Mouse (Mus musculus) spleen, adult 2 months (tissue): ENCODE measurements around the gene Gm20422. TPM values are rescaled to one million over a fixed set of nuclear protein-coding genes. Genes with fewer than 3 reads are reported as not detected.
A peak's percentile ranks its signal among the peaks of the same experiment; 100 is the strongest.

ENCODE experiments used
- DNase-seq, 2 experiments: peaks; one replicate each; pipeline versions ENCODE4 v3.0.0 to v3.0.0-alpha.2; 2012 to 2021; ENCODE audit warnings: low spot score in 2 of 2, low read depth in 1 of 2
- H3K27ac ChIP-seq: fragments of 200-500 bp; 2 replicates; pipeline ENCODE4 v1.5.1; 2012; ENCODE audit warnings: low read length, inconsistent platforms; ENCODE audit not compliant: insufficient read depth
- H3K27me3 ChIP-seq: fragments of 200-500 bp; 2 replicates; pipeline ENCODE4 v1.6.1; 2012; ENCODE audit warnings: mild to moderate bottlenecking, moderate library complexity, low read length, inconsistent platforms; ENCODE audit not compliant: control insufficient read depth, insufficient read depth
- H3K36me3 ChIP-seq: fragments of 200-500 bp; 2 replicates; pipeline ENCODE4 v1.6.1; 2012; ENCODE audit warnings: mild to moderate bottlenecking, low read length, inconsistent platforms; ENCODE audit not compliant: control insufficient read depth, insufficient read depth
- H3K4me1 ChIP-seq: fragments of 200-500 bp; 2 replicates; pipeline ENCODE4 v1.6.1; 2011; ENCODE audit warnings: inconsistent platforms; ENCODE audit not compliant: control insufficient read depth, insufficient read depth, insufficient read length
- H3K4me3 ChIP-seq: fragments of 200-500 bp; 2 replicates; pipeline ENCODE4 v1.5.1; 2011; ENCODE audit warnings: mild to moderate bottlenecking, inconsistent platforms; ENCODE audit not compliant: insufficient read depth, insufficient read length; ENCODE audit errors: extremely low read depth
- CTCF ChIP-seq: fragments of 200-500 bp; IDR thresholded peaks from 2 replicates; pipeline ENCODE4 v1.5.1; 2011; ENCODE audit warnings: mild to moderate bottlenecking, inconsistent platforms; ENCODE audit not compliant: insufficient read depth, insufficient read length, insufficient replicate concordance; ENCODE audit errors: extremely low read depth
- POLR2A ChIP-seq: fragments of 200-500 bp; IDR thresholded peaks from 2 replicates; pipeline ENCODE4 v1.6.1; 2011; ENCODE audit warnings: low read depth, low read length, inconsistent platforms
- WGBS: fragments of 180-500 bp; shearing (Covaris S2); methylation state at CpG from one replicate; pipeline ENCODE4 v1.1.7; 2018; 5-methylcytosine and 5-hydroxymethylcytosine counted together
- polyA plus RNA-seq: library from polyadenylated mRNA; depleted of rRNA; stranded (reverse); fragments of >200 nt; gene quantifications from 2 replicates; pipeline ENCODE4 v1.2.3, GENCODE M21; 2012

The Gm20422 gene
- polyA plus RNA-seq, 1 experiment = 0.32 TPM

DNA sequence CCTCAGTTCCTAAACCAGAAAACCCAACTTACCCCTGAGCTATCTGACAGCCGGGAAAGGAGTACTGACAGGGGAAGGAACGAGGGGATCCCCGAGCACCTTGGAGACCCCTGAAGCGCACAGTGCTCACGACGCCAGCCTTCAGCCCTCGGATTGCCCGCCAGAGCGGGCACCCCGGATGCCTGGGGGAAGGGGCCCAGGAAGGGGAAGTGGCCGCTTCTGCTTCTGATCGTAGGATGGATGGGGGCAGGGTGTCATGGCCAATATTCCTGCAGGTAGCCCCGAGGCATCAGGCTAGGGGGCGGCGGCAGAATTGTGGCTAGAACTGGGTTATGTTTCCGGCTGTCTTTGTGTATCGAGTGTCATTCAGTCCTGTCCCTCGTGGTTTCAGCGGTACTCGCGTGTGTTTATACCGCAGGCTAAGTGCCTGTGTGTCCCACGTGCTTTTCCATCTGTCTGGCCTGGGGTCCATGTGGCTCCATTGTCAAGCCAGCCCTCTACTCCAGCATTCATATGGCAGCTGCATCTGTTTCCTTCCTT, 34.2 kb upstream of the Gm20422 start:
- H3K27ac ChIP-seq = peak overlapping the region; percentile 76

GRCm38 (mm10) chr8:69808094-69808863, 33.6 kb upstream of the Gm20422 start, which contains the start of gene Gmip:
Gene Gmip (plus strand): TSS chr8:69808679.
- TF ChIP-seq CTCF (no peak), POLR2A (peak; percentile 87)
- DNase-seq = peak; percentile 67 to 93
- H3K27ac ChIP-seq = peak within 1 kb of the TSS; percentile 76
- no peaks in the 10 kb centered on the region for H3K4me1 ChIP-seq
- 7% methylated on average over 25 of the region's 28 CpGs for WGBS
- H3K36me3 ChIP-seq = peaks cover 46% of the 10 kb centered on the region
- H3K4me3 ChIP-seq = peak within 1 kb of the TSS; percentile 62
- H3K27me3 ChIP-seq = no peaks in the 10 kb centered on the region

More for the DNA sequence above, 34.2 kb upstream of the Gm20422 start:
- Histone ChIP-seq H3K27me3 (no peaks in the 10 kb centered on the region), H3K36me3 (peaks cover 46% of the 10 kb centered on the region), H3K4me3 (peak overlapping the region; percentile 62), H3K4me1 (no peaks in the 10 kb centered on the region)
- no peak for TF ChIP-seq CTCF
- TF ChIP-seq POLR2A = no peak
- WGBS = 1% methylated on average over 23 of the region's 23 CpGs
- peak in 1 of 2 experiments; percentile 68 for DNase-seq

DNA sequence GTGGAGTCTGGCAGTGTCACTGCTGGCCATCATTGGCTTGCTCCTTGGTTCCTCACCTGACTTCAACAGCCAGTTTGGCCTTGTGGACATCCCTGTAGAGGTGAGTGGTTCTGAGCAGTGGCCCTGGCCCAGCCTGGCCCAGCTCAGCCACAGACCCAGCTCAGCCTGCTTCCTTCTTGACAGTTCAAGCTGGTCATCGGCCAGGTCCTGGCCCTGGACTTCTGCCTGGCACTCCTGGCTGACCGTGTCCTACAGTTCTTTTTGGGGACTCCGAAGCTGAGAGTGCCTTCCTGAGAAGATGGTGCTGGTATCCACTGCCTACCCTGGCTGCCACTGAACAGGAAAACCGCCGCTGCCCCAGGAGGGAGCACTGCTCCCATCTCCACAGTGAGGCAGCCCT, 32.5 kb upstream of the Gm20422 start:
- Histone ChIP-seq H3K4me3 (no peak overlapping the region), H3K36me3 (peaks cover 54% of the 10 kb centered on the region), H3K27me3 (no peaks in the 10 kb centered on the region), H3K4me1 (no peaks in the 10 kb centered on the region), H3K27ac (no peak overlapping the region)
- TF ChIP-seq CTCF (no peak), POLR2A (no peak)
- 91% methylated on average over 5 of the region's 5 CpGs for WGBS
- peak in 1 of 2 experiments; percentile 6 for DNase-seq

GRCm38 (mm10) chr8:69805491-69805890, 30.8 kb upstream of the Gm20422 start:
- Histone ChIP-seq H3K4me1 (no peaks in the 10 kb centered on the region), H3K36me3 (peaks cover 53% of the 10 kb centered on the region), H3K4me3 (no peak overlapping the region), H3K27ac (no peak overlapping the region), H3K27me3 (no peaks in the 10 kb centered on the region)
- TF ChIP-seq CTCF (no peak), POLR2A (no peak)
- WGBS = 94% methylated on average over 9 of the region's 9 CpGs
- DNase-seq = peak in 1 of 2 experiments; percentile 2

- H3K36me3 ChIP-seq = peaks cover 55% of the 10 kb centered on the region
- no peak overlapping the region for H3K4me3 ChIP-seq
- no peaks in the 10 kb centered on the region for H3K27me3 ChIP-seq
- no peak overlapping the region for H3K27ac ChIP-seq
- peak in 1 of 2 experiments; percentile 2 for DNase-seq
- no peak for TF ChIP-seq CTCF
- TF ChIP-seq POLR2A = no peak
- H3K4me1 ChIP-seq = no peaks in the 10 kb centered on the region
- WGBS = 97% methylated on average over 10 of the region's 10 CpGs
These were observed 30.4 kb upstream of the Gm20422 start for GRCm38 (mm10) chr8:69805086-69805485.

- peaks cover 61% of the 10 kb centered on the region for H3K36me3 ChIP-seq
- peak in 1 of 2 experiments; percentile 2 for DNase-seq
- TF ChIP-seq CTCF (no peak), POLR2A (no peak)
- H3K4me3 ChIP-seq = no peak overlapping the region
- H3K4me1 ChIP-seq = no peaks in the 10 kb centered on the region
- no peaks in the 10 kb centered on the region for H3K27me3 ChIP-seq
- 91% methylated on average over 6 of the region's 6 CpGs for WGBS
- no peak overlapping the region for H3K27ac ChIP-seq
These were observed 29.9 kb upstream of the Gm20422 start for GRCm38 (mm10) chr8:69804537-69804936.

DNA sequence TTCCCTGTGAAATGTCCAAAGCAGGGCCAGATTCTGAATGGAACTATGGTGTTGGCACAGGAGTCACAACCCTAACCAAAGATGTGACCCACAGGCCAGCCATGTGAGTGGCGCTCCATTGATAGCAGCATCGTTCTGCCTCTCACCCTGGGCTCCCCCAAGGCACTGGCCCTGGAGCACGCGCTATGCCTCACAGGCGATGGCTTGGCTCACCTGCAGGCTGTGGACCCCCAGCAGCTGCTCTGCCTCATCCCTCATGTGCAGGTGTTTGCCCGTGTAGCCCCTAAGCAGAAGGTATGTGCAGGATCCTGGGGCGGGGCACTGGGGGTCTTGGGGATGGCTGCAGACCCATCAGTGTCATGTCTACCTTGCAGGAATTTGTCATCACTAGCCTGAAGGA, 28.7 kb upstream of the Gm20422 start:
- no peaks in the 10 kb centered on the region for H3K27me3 ChIP-seq
- no peak overlapping the region for H3K4me3 ChIP-seq
- no peak overlapping the region for H3K27ac ChIP-seq
- H3K36me3 ChIP-seq = peaks cover 72% of the 10 kb centered on the region
- WGBS = 97% methylated on average over 7 of the region's 7 CpGs
- no peak for TF ChIP-seq POLR2A
- no peak for TF ChIP-seq CTCF
- no peak for DNase-seq
- no peaks in the 10 kb centered on the region for H3K4me1 ChIP-seq
